Mouse (Mus musculus) heart, postnatal 0 days (tissue): ENCODE results near the gene Thtpa. TPM values are rescaled to one million over a fixed set of nuclear protein-coding genes. Genes with fewer than 3 reads are reported as not detected.

Experiments
- ATAC-seq: fragments of 200-750 bp; cut with Nextera tagmentation; 2 replicates; pipeline ENCODE4 v1.8.0; 2017; ENCODE audit warnings: low read depth, moderate number of reproducible peaks, moderate library complexity; ENCODE audit not compliant: insufficient read depth
- DNase-seq: peaks from one replicate; pipeline ENCODE4 v3.0.0-alpha.2; 2016; ENCODE audit warnings: low spot score
- H3K27ac ChIP-seq: fragments of 300-500 bp; sonication (generic); 2 replicates; pipeline ENCODE4 v1.5.1; 2014; ENCODE audit warnings: low read depth, mild to moderate bottlenecking
- H3K27me3 ChIP-seq: fragments of 300-500 bp; sonication (generic); 2 replicates; pipeline ENCODE4 v1.6.1; 2014; ENCODE audit warnings: low read length, mixed read lengths; ENCODE audit not compliant: control insufficient read depth, insufficient read depth
- H3K36me3 ChIP-seq: fragments of 300-500 bp; sonication (generic); replicated peaks from 2 replicates; pipeline ENCODE4 v1.6.1; 2014; ENCODE audit warnings: low read length, mixed read lengths; ENCODE audit not compliant: control insufficient read depth, insufficient read depth
- H3K4me1 ChIP-seq: fragments of 300-500 bp; sonication (generic); 2 replicates; pipeline ENCODE4 v1.6.1; 2014; ENCODE audit warnings: antibody characterized with exemption; ENCODE audit not compliant: control insufficient read depth, insufficient read depth
- H3K4me2 ChIP-seq: fragments of 300-500 bp; sonication (generic); 2 replicates; pipeline ENCODE4 v1.6.1; 2014; ENCODE audit warnings: low read depth, mild to moderate bottlenecking, low read length, moderate library complexity
- H3K4me3 ChIP-seq: fragments of 300-500 bp; sonication (generic); 2 replicates; pipeline ENCODE4 v1.5.1; 2014; ENCODE audit warnings: low read depth, low read length
- H3K9ac ChIP-seq: fragments of 300-500 bp; sonication (generic); replicated peaks from 2 replicates; pipeline ENCODE4 v1.6.1; 2014; ENCODE audit warnings: low read depth, low read length, mixed read lengths
- H3K9me3 ChIP-seq: fragments of 300-500 bp; sonication (generic); replicated peaks from 2 replicates; pipeline ENCODE4 v1.6.1; 2016; ENCODE audit warnings: low read length; ENCODE audit not compliant: control insufficient read depth
- CTCF ChIP-seq: IDR thresholded peaks from 2 replicates; pipeline ENCODE4 v1.5.1; 2016; ENCODE audit warnings: antibody characterized with exemption, control low read depth, low read depth
- EP300 ChIP-seq: IDR thresholded peaks from 2 replicates; pipeline ENCODE4 v1.6.1; 2016; ENCODE audit warnings: antibody characterized with exemption, low read depth
- WGBS: fragments of 180-500 bp; shearing (Covaris S2); extraction: QIAGEN DNeasy Blood & Tissue Kit; methylation state at CpG from one replicate; pipeline ENCODE4 v1.1.7; 2014; 5-methylcytosine and 5-hydroxymethylcytosine counted together
- polyA plus RNA-seq: library from polyadenylated mRNA; unstranded; fragments of >200 nt; fragmentation: Nextera tagmentation; extraction: Ambion mirVana; gene quantifications from 2 replicates; pipeline ENCODE4 v1.2.1, GENCODE M21; 2015
- total RNA-seq: library from RNA; depleted of rRNA; stranded (reverse); fragments of >200 nt; gene quantifications from 2 replicates; pipeline ENCODE4 v1.2.3, GENCODE M21; 2014; ENCODE audit warnings: low replicate concordance

The Thtpa gene
- total and polyA plus RNA-seq, 2 experiments from 2014 or later, result 13.4 to 17.7 TPM

GRCm38 (mm10) chr14:55118852-55119251 is 24.3 kb downstream of the Thtpa start:
- WGBS, result 46% methylated on average over 4 of the region's 4 CpGs
- Histone ChIP-seq H3K4me1 (peaks cover 22% of the 10 kb centered on the region), H3K27me3 (peaks cover 38% of the 10 kb centered on the region), H3K27ac (no peak overlapping the region), H3K36me3 (no peaks in the 10 kb centered on the region), H3K4me3 (no peak overlapping the region), H3K4me2 (no peak overlapping the region), H3K9ac (no peak overlapping the region), H3K9me3 (no peaks in the 10 kb centered on the region)
- no peak for TF ChIP-seq CTCF
- no peak for TF ChIP-seq EP300
- no peak for ATAC-seq
- DNase-seq, result no peak

- DNase-seq (no peak), ATAC-seq (no peak)
- Histone ChIP-seq H3K36me3 (no peaks in the 10 kb centered on the region), H3K27me3 (peaks cover 30% of the 10 kb centered on the region), H3K27ac (no peak overlapping the region), H3K4me1 (peaks cover 16% of the 10 kb centered on the region), H3K4me2 (no peak overlapping the region), H3K9me3 (no peaks in the 10 kb centered on the region), H3K9ac (no peak overlapping the region), H3K4me3 (no peak overlapping the region)
- TF ChIP-seq EP300 (no peak), CTCF (no peak; the same call in 1 of the 2 replicates)
- WGBS, result 79% methylated on average over 4 of the region's 4 CpGs
Measured at GRCm38 (mm10) chr14:55119421-55120134, 25.0 kb downstream of the Thtpa start.

- Histone ChIP-seq H3K27ac (no peak overlapping the region), H3K4me3 (peak overlapping the region; percentile 10), H3K9me3 (no peaks in the 10 kb centered on the region), H3K9ac (no peak overlapping the region), H3K4me1 (0 out of 2 replicates have a peak, but pooled peaks cover 9% of the 10 kb centered on the region), H3K4me2 (peak overlapping the region; percentile 43), H3K36me3 (no peaks in the 10 kb centered on the region), H3K27me3 (peaks cover 7% of the 10 kb centered on the region; the same call in 1 of the 2 replicates)
- ATAC-seq, result peak; percentile 95
- TF ChIP-seq CTCF (peak; percentile 92), EP300 (no peak)
- DNase-seq, result peak; percentile 93
- WGBS, result 1% methylated on average over 5 of the region's 5 CpGs
Measured at GRCm38 (mm10) chr14:55121947-55122346, 27.4 kb downstream of the Thtpa start.

GRCm38 (mm10) chr14:55122359-55122758 is 27.8 kb downstream of the Thtpa start:
- Histone ChIP-seq H3K4me3 (peak overlapping the region; percentile 10), H3K9ac (no peak overlapping the region)

GRCm38 (mm10) chr14:55125711-55126110 is 31.1 kb downstream of the Thtpa start:
- no peak overlapping the region for H3K9ac ChIP-seq
- DNase-seq, result no peak
- H3K4me1 ChIP-seq, result 0 out of 2 replicates have a peak, but pooled peaks cover 9% of the 10 kb centered on the region
- TF ChIP-seq CTCF, result no peak
- TF ChIP-seq EP300, result no peak
- WGBS, result 47% methylated on average over 5 of the region's 5 CpGs
- no peak overlapping the region for H3K4me2 ChIP-seq
- H3K9me3 ChIP-seq, result no peaks in the 10 kb centered on the region
- no peak overlapping the region for H3K4me3 ChIP-seq
- no peaks in the 10 kb centered on the region for H3K36me3 ChIP-seq
- ATAC-seq, result no peak
- H3K27me3 ChIP-seq, result no peaks in the 10 kb centered on the region
- no peak overlapping the region for H3K27ac ChIP-seq

More at GRCm38 (mm10) chr14:55122359-55122758, 27.8 kb downstream of the Thtpa start:
- DNase-seq, result no peak
- ATAC-seq, result no peak
- H3K36me3 ChIP-seq, result no peaks in the 10 kb centered on the region
- H3K27ac ChIP-seq, result no peak overlapping the region
- H3K9me3 ChIP-seq, result no peaks in the 10 kb centered on the region
- peak overlapping the region; percentile 43 for H3K4me2 ChIP-seq
- H3K27me3 ChIP-seq, result peaks cover 3% of the 10 kb centered on the region; the same call in 1 of the 2 replicates
- TF ChIP-seq CTCF (no peak), EP300 (no peak)
- 24% methylated on average over 8 of the region's 8 CpGs for WGBS
- 0 out of 2 replicates have a peak, but pooled peaks cover 9% of the 10 kb centered on the region for H3K4me1 ChIP-seq
